In genomic region chr11:51264352-51264751, GRCm38 (mm10) we compare ENCODE assay signal across 9 mouse cellular contexts. TPM values are rescaled to one million over a fixed set of nuclear protein-coding genes. Genes with fewer than 3 reads are reported as not detected.
DNase-seq lines count a peak whose midpoint lies in the region; ATAC-seq and TF ChIP-seq lines count a peak whose summit lies in the region.
"Had no signal": no experiment of that assay in that cellular context is flagged by ENCODE, and none has a peak within 500 bp of the region (broad histone marks: within the 10 kb centered on the region; RNA-seq: fewer than 3 reads in every experiment).

No protein-coding gene starts in this region.

- peaks cover 1% of the 10 kb centered on the region; the same call in 1 of the 2 replicates for H3K36me3 ChIP-seq in testis, adult 2 months (ENCODE audit: control insufficient read depth, insufficient read depth, low read length)
- peaks cover 15% of the 10 kb centered on the region for H3K36me3 ChIP-seq in heart, embryonic 13.5 days

- ATAC-seq in heart, embryonic 13.5 days (ENCODE audit: extremely low read depth, insufficient number of reproducible peaks, low FRiP score, low TSS enrichment) = 0 out of 2 replicates have a peak, but pooled peaks have one; percentile 42
- ATAC-seq in megakaryocyte, adult 5-6 weeks (ENCODE audit: poor library complexity, severe bottlenecking) = peak; percentile 56
- ATAC-seq in inflammation-experienced regulatory T-cells, adult 6 months = no peak

- no peaks in the 10 kb centered on the region for H3K27me3 ChIP-seq in testis, adult 2 months (ENCODE audit: control insufficient read depth, insufficient read depth, low read length)
- H3K27me3 ChIP-seq in heart, embryonic 13.5 days (replicated peaks) = no peaks in the 10 kb centered on the region

- DNase-seq in testis, postnatal 10 days (ENCODE audit: low spot score) = no peak
- DNase-seq in embryo, embryonic 11 days = peak; percentile 38
- peak; percentile 33 for DNase-seq in kidney, postnatal 14 days
- peak; percentile 14 for DNase-seq in testis, postnatal 14 days (ENCODE audit: low spot score)

- peaks cover 4% of the 10 kb centered on the region for H3K4me1 ChIP-seq in testis, adult 2 months (ENCODE audit: control insufficient read depth, insufficient read depth, low read length)
- H3K4me1 ChIP-seq in heart, embryonic 13.5 days = peaks cover 41% of the 10 kb centered on the region

- no peaks in the 10 kb centered on the region for H3K9me3 ChIP-seq in heart, embryonic 13.5 days

- TF ChIP-seq POLR2A in testis, adult 2 months (IDR thresholded peaks at IDR 0.05; ENCODE audit: control insufficient read depth, low read depth, low read length) = no peak

- peak overlapping the region; percentile 73 for H3K27ac ChIP-seq in testis, adult 2 months (ENCODE audit: control insufficient read depth, insufficient read depth, low read depth, low read length)
- H3K27ac ChIP-seq in heart, embryonic 13.5 days (replicated peaks) = peak overlapping the region; percentile 98

- peak overlapping the region; percentile 94 for H3K4me2 ChIP-seq in heart, embryonic 13.5 days

- no peak for TF ChIP-seq CTCF in testis, adult 2 months (IDR thresholded peaks at IDR 0.05; ENCODE audit: control insufficient read depth, insufficient read depth, insufficient replicate concordance, low read depth, low read length)

- peak overlapping the region; percentile 92 for H3K9ac ChIP-seq in heart, embryonic 13.5 days

- 5% methylated on average over 6 of the region's 6 CpGs for WGBS in heart, embryonic 13.5 days

- peak overlapping the region; percentile 91 for H3K4me3 ChIP-seq in testis, adult 2 months (ENCODE audit: control insufficient read depth, low read depth, low read length)
- H3K4me3 ChIP-seq in heart, embryonic 13.5 days = peak overlapping the region; percentile 68

RNA-seq across cellular contexts. Expression of gene BC049762, which starts 1.5 kb away (rescaled TPM):
- 279 and 291 TPM in 2 replicates for polyA plus RNA-seq in testis, adult 2 months (2012; rRNA removed)
- 0.17 and 0.27 TPM in 2 replicates for polyA plus RNA-seq in heart, embryonic 13.5 days (2015; fragmentation: Nextera tagmentation; extraction: Ambion mirVana)
- not detected in 2 replicates for total RNA-seq in megakaryocyte, adult 5-6 weeks (2015)
- not detected in 2 replicates for total RNA-seq in megakaryocyte, adult 5-6 weeks (2017)
- not detected for polyA plus RNA-seq in inflammation-experienced regulatory T-cells, adult 6 months (2017; shearing (Covaris generic))
- total RNA-seq: gastrocnemius, adult 8-10 months had no signal

RNA-seq across cellular contexts. Expression of gene Clk4, which starts 2.8 kb away (rescaled TPM):
- 39.4 and 51.1 TPM in 2 replicates for polyA plus RNA-seq in testis, adult 2 months (2012; rRNA removed)
- polyA plus RNA-seq in heart, embryonic 13.5 days (2015; fragmentation: Nextera tagmentation; extraction: Ambion mirVana) = 66.8 and 78.1 TPM in 2 replicates
- 152 and 158 TPM in 2 replicates for total RNA-seq in megakaryocyte, adult 5-6 weeks (2015)
- total RNA-seq in megakaryocyte, adult 5-6 weeks (2017) = 162 and 164 TPM in 2 replicates
- 100 to 1,000 TPM; 168 to 272 (median 187) TPM for polyA plus RNA-seq in inflammation-experienced regulatory T-cells, adult 6 months (2017; shearing (Covaris generic))

RNA-seq across cellular contexts. Expression of gene Col23a1, which starts 25.4 kb away (rescaled TPM):
- polyA plus RNA-seq in testis, adult 2 months (2012; rRNA removed) = 1.3 and 1.8 TPM in 2 replicates
- polyA plus RNA-seq in heart, embryonic 13.5 days (2015; fragmentation: Nextera tagmentation; extraction: Ambion mirVana) = 9.9 and 10.5 TPM in 2 replicates
- total RNA-seq in megakaryocyte, adult 5-6 weeks (2015) = 0.60 and 3.1 TPM in 2 replicates
- total RNA-seq in megakaryocyte, adult 5-6 weeks (2017) = 0.04 and 1.2 TPM in 2 replicates
- polyA plus RNA-seq in inflammation-experienced regulatory T-cells, adult 6 months (2017; shearing (Covaris generic)) = under 1 TPM; 0.30 to 0.87 (median 0.86) TPM

RNA-seq across cellular contexts. Expression of gene Gm12569, which starts 44.1 kb away (rescaled TPM):
- polyA plus RNA-seq in testis, adult 2 months (2012; rRNA removed) = 1.8 TPM in 2 replicates
- polyA plus RNA-seq in heart, embryonic 13.5 days (2015; fragmentation: Nextera tagmentation; extraction: Ambion mirVana) = not detected in 2 replicates
- not detected in 2 replicates for total RNA-seq in megakaryocyte, adult 5-6 weeks (2015)
- not detected in 2 replicates for total RNA-seq in megakaryocyte, adult 5-6 weeks (2017)
- polyA plus RNA-seq in inflammation-experienced regulatory T-cells, adult 6 months (2017; shearing (Covaris generic)) = not detected
- total RNA-seq: gastrocnemius, adult 8-10 months had no signal

Comparison
In these comparisons a context has a peak if more than half of its experiments do, and no peak if none do; other contexts are left out.
1. RNA of gene BC049762, which starts 1.5 kb away (polyA plus RNA-seq): 279 to 291 TPM in testis, adult 2 months; 0.17 to 0.27 TPM in heart, embryonic 13.5 days and not detected in inflammation-experienced regulatory T-cells, adult 6 months; every median in the first group is over 100 times any median in the second.